Mouse (Mus musculus) lung, postnatal 0 days (tissue): ENCODE results near the gene Gm5128.
"Not testable (repeated sequence)": the region's sequence is repeated elsewhere in the genome, so short reads cannot be mapped to it uniquely, and the experiment has no call there.

Experiments
- CTCF ChIP-seq: IDR thresholded peaks from 2 replicates; pipeline ENCODE4 v1.5.1; 2016; ENCODE audit warnings: antibody characterized with exemption, mild to moderate bottlenecking
- EP300 ChIP-seq: IDR thresholded peaks from 2 replicates; pipeline ENCODE4 v1.6.1; 2016; ENCODE audit warnings: antibody characterized with exemption, mild to moderate bottlenecking, control low read depth

GRCm38 (mm10) chrX:135372984-135373383, at the start of gene Gm5128:
- TF ChIP-seq EP300, CTCF: not testable (repeated sequence)
